Mouse (Mus musculus) MEL (cell line): ENCODE data around the gene Chst3.

Source experiments
- CTCF ChIP-seq, 3 experiments: IDR thresholded peaks in 2 of 3; conservative IDR thresholded peaks in 1 of 3; 2 replicates each; pipeline ENCODE4 v1.5.1; 2011 to 2012; ENCODE audit warnings: low read length in 3 of 3, low read depth in 2 of 3, mild to moderate bottlenecking in 2 of 3, improper control_type of control experiment in 1 of 3, inconsistent platforms in 1 of 3, mixed read lengths in 1 of 3, moderate library complexity in 1 of 3; ENCODE audit not compliant: control insufficient read depth in 1 of 3, insufficient read depth in 1 of 3, poor library complexity in 1 of 3, severe bottlenecking in 1 of 3
- ETS1 ChIP-seq: IDR thresholded peaks from 2 replicates; pipeline ENCODE4 v1.6.1; 2012; ENCODE audit warnings: low read depth, mild to moderate bottlenecking, inconsistent platforms, low read length, improper control_type of control experiment, moderate library complexity
- GABPA ChIP-seq: IDR thresholded peaks from 2 replicates; pipeline ENCODE4 v1.6.1; 2012; ENCODE audit warnings: low read depth, mild to moderate bottlenecking, inconsistent platforms, low read length, improper control_type of control experiment, moderate library complexity
- POLR2A ChIP-seq, 2 experiments: IDR thresholded peaks; 2 replicates each; pipeline ENCODE4 v1.6.1; 2011 to 2012; ENCODE audit warnings: low read length in 2 of 2, mild to moderate bottlenecking in 2 of 2, control low read depth in 1 of 2, improper control_type of control experiment in 1 of 2, low read depth in 1 of 2, moderate library complexity in 1 of 2; ENCODE audit not compliant: control insufficient read depth in 1 of 2, insufficient read depth in 1 of 2, poor library complexity in 1 of 2
- RAD21 ChIP-seq: IDR thresholded peaks from 2 replicates; pipeline ENCODE4 v1.6.1; 2011; ENCODE audit warnings: mild to moderate bottlenecking, low read depth, low read length, improper control_type of control experiment
- SMC3 ChIP-seq: IDR thresholded peaks from 2 replicates; pipeline ENCODE4 v1.6.1; 2011; ENCODE audit warnings: low read depth, low read length, improper control_type of control experiment
- USF1 ChIP-seq: IDR thresholded peaks from 2 replicates; pipeline ENCODE4 v1.6.1; 2014; ENCODE audit warnings: low read depth, mild to moderate bottlenecking, inconsistent platforms, low read length, improper control_type of control experiment, moderate library complexity

DNA sequence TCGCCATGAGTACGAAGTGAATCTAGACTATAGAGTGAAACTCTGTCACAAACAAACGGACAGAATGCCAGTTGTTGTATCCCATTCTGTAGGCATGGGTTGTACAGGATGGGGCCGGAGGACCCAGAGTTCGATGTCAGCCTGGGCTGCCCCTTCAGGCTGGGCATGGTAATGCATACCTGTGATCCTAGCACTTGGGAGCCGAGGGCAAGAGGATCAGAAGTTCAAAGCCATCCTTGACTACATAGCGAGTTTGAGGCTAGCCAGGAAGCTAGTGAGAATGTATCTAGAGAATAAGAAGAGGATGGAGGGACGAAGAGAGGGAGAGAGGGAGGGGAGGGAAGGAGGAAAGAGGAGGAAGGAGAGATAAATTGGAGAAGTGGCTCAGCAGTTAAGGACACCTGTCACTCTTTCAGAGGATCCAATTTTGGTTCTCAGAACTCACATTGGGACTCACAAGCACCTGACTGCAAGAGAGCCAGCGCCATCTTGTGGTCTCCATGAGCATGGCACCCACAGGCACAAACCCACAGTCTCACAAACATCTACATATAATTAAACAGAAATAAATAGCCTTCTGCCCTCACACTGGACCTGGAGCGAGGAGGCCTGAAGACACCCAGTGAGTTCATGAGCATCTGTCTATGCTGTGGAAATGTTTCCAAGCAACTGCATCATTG lies 18.6 kb upstream of the Chst3 start:
- TF ChIP-seq USF1 (no peak), GABPA (no peak), SMC3 (peak; percentile 38), RAD21 (peak; percentile 64), CTCF (IDR thresholded peaks at IDR 0.05 in 2 of 3, conservative IDR thresholded peaks at IDR 0.05 in 1 of 3; ENCODE audit: control insufficient read depth in 1 of 3, insufficient read depth in 1 of 3, low read depth in 2 of 3, low read length in 3 of 3, poor library complexity in 1 of 3, severe bottlenecking in 1 of 3) (peak; percentile 68 to 81 (median 76)), POLR2A (IDR thresholded peaks at IDR 0.05; ENCODE audit: control insufficient read depth in 1 of 2, insufficient read depth in 1 of 2, low read depth in 1 of 2, low read length in 2 of 2, poor library complexity in 1 of 2) (no peak), ETS1 (no peak)
